Mouse (Mus musculus): ENCODE measurements at regions not wholly inside any gene's neighbourhood (a gene's known extent, or its start where the extent isn't known, plus 50 kb on each side); places are given as distances from the start of the nearest gene placed in this dataset.

DNA sequence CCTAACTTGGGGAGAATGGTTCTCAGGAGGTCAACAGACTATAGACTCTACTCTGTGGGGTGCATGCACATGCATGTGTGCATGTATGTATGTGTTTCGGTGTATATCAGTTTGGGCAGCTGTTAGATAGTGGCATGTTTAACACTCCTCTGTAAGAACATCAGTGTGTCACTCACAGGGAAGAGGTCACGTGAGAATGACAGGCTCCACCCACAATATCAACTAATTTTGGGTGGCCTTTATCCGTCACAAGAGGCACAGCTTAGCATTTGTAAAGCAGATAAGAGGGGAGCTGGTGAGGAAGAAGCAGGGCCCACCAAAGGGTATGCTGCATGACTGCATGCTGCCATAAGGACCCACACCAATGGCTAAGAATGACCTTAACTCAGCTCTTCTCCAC lies 93.2 kb upstream of the Serp2 start:
- TF ChIP-seq CTCF (IDR thresholded peaks at IDR 0.05; ENCODE audit: low read depth): no peak
- TF ChIP-seq EP300 (IDR thresholded peaks at IDR 0.05; ENCODE audit: low read depth): no peak
